In the genomic region with DNA sequence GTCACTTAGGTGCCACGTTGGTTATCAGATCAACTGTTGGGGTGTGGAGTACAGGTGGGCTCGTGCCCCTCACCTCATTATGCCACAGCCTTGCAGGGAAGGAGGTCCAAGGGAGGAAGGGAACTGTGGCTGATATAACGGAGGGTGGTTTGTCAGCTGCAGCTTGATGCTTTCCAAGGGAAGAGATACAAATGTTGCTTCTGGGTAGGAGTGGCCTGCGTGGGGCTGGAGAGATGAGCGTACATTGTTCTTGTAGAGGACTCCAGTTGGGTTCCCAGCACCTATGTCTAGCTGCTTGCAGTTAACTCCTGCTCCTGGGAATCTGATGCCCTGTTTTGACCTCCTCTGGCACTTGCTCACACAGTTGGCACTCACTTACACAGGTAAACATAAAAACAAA, we compare ENCODE assay signal across 24 mouse cellular contexts. TPM values are rescaled to one million over a fixed set of nuclear protein-coding genes. Genes with fewer than 3 reads are reported as not detected.
"Had no signal": no experiment of that assay in that cellular context is flagged by ENCODE, and none has a peak within 500 bp of the region (broad histone marks: within the 10 kb centered on the region; RNA-seq: fewer than 3 reads in every experiment).

No protein-coding gene starts in this region.

- H3K9ac ChIP-seq: neural tube, embryonic 12.5 days; neural tube, embryonic 15.5 days; stomach, embryonic 15.5 days had no signal

- H3K36me3 ChIP-seq: neural tube, embryonic 12.5 days; neural tube, embryonic 13.5 days; neural tube, embryonic 15.5 days; stomach, embryonic 15.5 days had no signal

- H3K4me1 ChIP-seq: neural tube, embryonic 12.5 days had no signal

- H3K4me2 ChIP-seq: neural tube, embryonic 12.5 days; neural tube, embryonic 13.5 days; neural tube, embryonic 15.5 days; stomach, embryonic 15.5 days had no signal

- H3K9me3 ChIP-seq: neural tube, embryonic 12.5 days; neural tube, embryonic 13.5 days; neural tube, embryonic 15.5 days; stomach, embryonic 15.5 days had no signal

- H3K27ac ChIP-seq: neural tube, embryonic 12.5 days; neural tube, embryonic 13.5 days; neural tube, embryonic 15.5 days; stomach, embryonic 15.5 days; stomach, postnatal 0 days had no signal

- DNase-seq: retina, postnatal 1 day; right cerebral cortex, adult 18-20 months; right cerebral cortex, postnatal 14 days; right cerebral cortex, postnatal 25 days; right cerebral cortex, postnatal 4 days; spleen, adult 18-20 months; thymus, adult 18-20 months; thymus, adult 2 months; thymus, postnatal 14 days; thymus, postnatal 25 days; thymus, postnatal 36 days; thymus, postnatal 4 days had no signal

- H3K27me3 ChIP-seq: neural tube, embryonic 12.5 days; neural tube, embryonic 13.5 days; neural tube, embryonic 15.5 days; stomach, embryonic 15.5 days had no signal

- H3K4me3 ChIP-seq: neural tube, embryonic 12.5 days; neural tube, embryonic 13.5 days; neural tube, embryonic 15.5 days; stomach, embryonic 15.5 days had no signal

RNA-seq across cellular contexts. Expression of gene Acp7, which starts 28.0 kb away (rescaled TPM):
- total RNA-seq: neutrophil, adult 5-6 weeks had no signal
- polyA plus RNA-seq: neural tube, embryonic 12.5 days; neural tube, embryonic 13.5 days; neural tube, embryonic 14.5 days; small intestine, adult 2 months; spleen, adult 2 months; stomach, embryonic 14.5 days; stomach, embryonic 16.5 days; urinary bladder, adult 2 months had no signal

RNA-seq across cellular contexts. Expression of gene Nccrp1, which starts 56.1 kb away (rescaled TPM):
- polyA plus RNA-seq: neural tube, embryonic 12.5 days; neural tube, embryonic 13.5 days; stomach, embryonic 14.5 days had no signal
